Mouse (Mus musculus) olfactory bulb, adult 2 months (tissue): ENCODE measurements at regions not wholly inside any gene's neighbourhood (a gene's known extent, or its start where the extent isn't known, plus 50 kb on each side); places are given as distances from the start of the nearest gene placed in this dataset.

Source experiments
- H3K27ac ChIP-seq: fragments of 200-500 bp; 2 replicates; pipeline ENCODE4 v1.5.1; 2012; ENCODE audit warnings: low read depth, low read length; ENCODE audit not compliant: insufficient read depth
- H3K4me1 ChIP-seq: fragments of 200-500 bp; 2 replicates; pipeline ENCODE4 v1.6.1; 2012; ENCODE audit warnings: low read length; ENCODE audit not compliant: control insufficient read depth, insufficient read depth
- H3K4me3 ChIP-seq: fragments of 200-500 bp; 2 replicates; pipeline ENCODE4 v1.5.1; 2012; ENCODE audit warnings: mild to moderate bottlenecking, low read depth, low read length, moderate library complexity; ENCODE audit not compliant: insufficient read depth
- CTCF ChIP-seq: fragments of 200-500 bp; IDR thresholded peaks from 2 replicates; pipeline ENCODE4 v1.5.1; 2012; ENCODE audit warnings: low read depth, mild to moderate bottlenecking, low read length, moderate library complexity; ENCODE audit not compliant: insufficient read depth
- POLR2A ChIP-seq: fragments of 200-500 bp; IDR thresholded peaks from 2 replicates; pipeline ENCODE4 v1.6.1; 2012; ENCODE audit warnings: mild to moderate bottlenecking, low read depth, low read length, moderate library complexity; ENCODE audit not compliant: insufficient read depth
- WGBS: fragments of 180-500 bp; shearing (Covaris S2); methylation state at CpG from one replicate; pipeline ENCODE4 v1.1.7; 2018; 5-methylcytosine and 5-hydroxymethylcytosine counted together

DNA sequence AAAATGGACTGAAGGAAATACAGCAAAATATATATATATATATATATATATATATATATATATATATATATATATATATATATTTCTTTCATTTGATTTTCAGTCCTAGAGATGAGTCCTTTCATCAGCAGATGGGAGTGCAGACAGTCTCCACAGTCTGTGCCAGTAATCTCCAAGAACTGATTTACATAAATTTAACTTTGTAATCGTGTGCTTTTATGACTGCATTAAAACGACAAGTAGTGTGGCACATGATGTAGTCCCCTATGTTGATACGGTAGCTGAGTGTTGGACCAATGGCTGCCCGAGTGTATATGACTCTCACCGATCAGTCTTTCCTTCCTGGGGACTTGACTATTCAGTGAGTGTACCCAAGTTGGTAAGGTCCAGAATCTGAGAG is 378.2 kb upstream of the Tmpo start:
- H3K4me1 ChIP-seq = no peaks in the 10 kb centered on the region
- H3K4me3 ChIP-seq = no peak overlapping the region
- H3K27ac ChIP-seq = no peak overlapping the region
- 78% methylated on average over 5 of the region's 5 CpGs for WGBS
- no peak for TF ChIP-seq POLR2A
- TF ChIP-seq CTCF = no peak

DNA sequence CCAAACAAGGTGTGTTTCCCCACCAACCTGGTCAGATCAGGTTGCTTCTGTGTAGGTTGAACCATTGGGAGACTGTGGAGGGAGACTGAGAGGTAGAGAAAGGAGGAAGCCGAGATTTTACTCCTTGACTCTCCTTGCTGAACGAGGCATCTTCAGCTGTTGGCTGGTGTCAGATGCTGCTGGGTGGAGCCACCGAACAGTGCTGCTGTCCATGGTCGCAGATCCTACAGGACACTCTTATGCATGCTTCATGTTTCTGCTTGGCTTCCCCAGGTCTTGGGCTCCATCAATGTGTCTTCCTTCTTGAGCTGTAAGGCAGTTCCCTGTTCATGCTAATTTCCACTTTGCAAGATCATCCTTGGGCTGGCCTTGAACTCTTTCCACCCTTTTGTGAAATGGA is 367.0 kb upstream of the Tmpo start:
- H3K4me3 ChIP-seq = no peak overlapping the region
- TF ChIP-seq CTCF (no peak), POLR2A (no peak)
- H3K4me1 ChIP-seq = no peaks in the 10 kb centered on the region
- no peak overlapping the region for H3K27ac ChIP-seq
- 84% methylated on average over 4 of the region's 4 CpGs for WGBS

DNA sequence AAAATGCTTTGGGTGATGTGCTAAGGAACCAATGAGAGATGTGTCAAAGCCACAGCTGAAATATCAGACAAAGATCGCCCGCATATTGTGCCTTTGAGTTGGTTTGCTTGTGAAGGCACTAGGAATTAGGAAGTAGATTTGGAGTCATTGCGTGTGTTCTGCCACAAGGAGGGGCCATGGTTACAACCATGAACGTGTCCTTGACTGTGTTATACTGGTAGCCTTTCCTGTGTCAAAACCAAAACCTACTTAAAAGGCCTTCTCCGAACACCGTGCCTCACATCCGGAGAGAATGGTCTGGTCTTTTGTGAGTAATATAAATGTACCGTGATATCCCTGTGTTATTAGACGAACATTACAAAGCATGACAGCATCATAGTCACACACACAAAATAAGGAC is 365.0 kb upstream of the Tmpo start:
- no peaks in the 10 kb centered on the region for H3K4me1 ChIP-seq
- WGBS = 15% methylated on average over 9 of the region's 9 CpGs
- TF ChIP-seq POLR2A = no peak
- TF ChIP-seq CTCF = no peak
- no peak overlapping the region for H3K27ac ChIP-seq
- H3K4me3 ChIP-seq = no peak overlapping the region

DNA sequence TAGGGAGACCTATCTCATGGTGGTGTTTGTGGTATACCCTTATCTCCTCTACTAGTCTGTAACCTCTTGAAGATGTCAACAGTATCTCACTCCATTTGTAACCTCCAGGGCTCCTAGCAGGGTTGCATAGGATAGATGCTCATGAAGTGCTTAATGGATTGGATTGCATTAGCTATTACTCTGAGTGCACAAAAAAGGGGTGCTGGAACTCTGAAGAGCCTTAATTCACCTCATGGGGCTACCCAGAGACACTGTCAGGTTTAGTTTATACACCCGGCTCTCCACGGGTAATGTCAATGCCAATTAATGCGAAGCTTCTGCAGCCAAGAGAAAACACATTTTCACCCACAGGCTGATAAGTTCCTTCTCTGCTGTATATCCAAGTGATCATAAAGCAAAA is 364.3 kb upstream of the Tmpo start:
- Histone ChIP-seq H3K4me3 (no peak overlapping the region), H3K27ac (no peak overlapping the region), H3K4me1 (no peaks in the 10 kb centered on the region)
- TF ChIP-seq POLR2A = no peak
- no peak for TF ChIP-seq CTCF
- WGBS = 97% methylated on average over 3 of the region's 3 CpGs

GRCm38 (mm10) chr10:91543167-91543918 is 362.2 kb upstream of the Tmpo start:
- H3K4me3 ChIP-seq = no peak overlapping the region
- TF ChIP-seq CTCF (no peak), POLR2A (no peak)
- 97% methylated on average over 3 of the region's 3 CpGs for WGBS
- H3K4me1 ChIP-seq = no peaks in the 10 kb centered on the region
- H3K27ac ChIP-seq = no peak overlapping the region

- 56% methylated on average over 9 of the region's 9 CpGs for WGBS
- Histone ChIP-seq H3K4me3 (no peak overlapping the region), H3K27ac (no peak overlapping the region), H3K4me1 (no peaks in the 10 kb centered on the region)
- TF ChIP-seq POLR2A (no peak), CTCF (no peak)
Measured at GRCm38 (mm10) chr10:91542201-91542604, 361.1 kb upstream of the Tmpo start.

DNA sequence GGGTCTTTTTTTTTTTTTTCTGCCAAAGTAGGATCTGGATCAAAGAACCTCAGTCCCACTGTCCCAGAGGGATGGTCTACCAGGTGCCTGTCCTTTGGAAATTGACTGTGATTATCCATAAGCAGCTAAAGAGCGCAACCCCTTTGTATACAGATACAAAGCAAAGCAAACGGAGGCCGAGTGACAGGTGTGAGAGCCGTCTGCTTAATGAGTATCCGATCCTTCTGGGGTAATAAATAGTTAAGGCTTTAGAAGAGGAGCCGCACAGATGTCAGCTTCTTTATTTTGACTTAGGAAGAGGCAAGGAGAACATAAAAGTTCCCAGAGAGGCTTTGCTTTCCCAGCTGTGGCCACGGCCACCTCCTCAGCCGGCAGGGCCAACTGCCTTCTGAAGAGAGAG is 356.1 kb upstream of the Tmpo start:
- Histone ChIP-seq H3K4me3 (no peak overlapping the region), H3K27ac (no peak overlapping the region), H3K4me1 (no peaks in the 10 kb centered on the region)
- no peak for TF ChIP-seq POLR2A
- no peak for TF ChIP-seq CTCF
- 58% methylated on average over 8 of the region's 8 CpGs for WGBS

DNA sequence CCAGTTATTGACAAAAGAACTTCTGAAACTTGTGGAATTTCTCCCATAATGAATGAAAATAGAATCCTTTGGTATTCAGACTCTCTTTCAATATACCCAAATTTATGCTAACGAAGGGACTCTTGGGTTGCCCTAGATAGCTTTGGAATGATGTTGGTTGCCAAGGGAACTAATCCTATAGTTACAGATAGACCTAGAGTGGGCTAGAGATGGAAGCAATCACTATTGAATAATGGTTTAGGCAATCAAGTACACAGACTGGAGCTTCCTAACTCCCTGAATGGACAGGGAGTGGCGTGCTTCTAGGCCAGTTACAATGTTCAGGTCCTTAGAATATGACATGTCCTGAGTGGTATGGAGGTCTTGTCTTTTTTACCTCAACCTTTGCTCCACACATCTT is 354.3 kb upstream of the Tmpo start:
- WGBS = 65% methylated on average over 2 of the region's 2 CpGs
- Histone ChIP-seq H3K4me3 (no peak overlapping the region), H3K27ac (no peak overlapping the region), H3K4me1 (no peaks in the 10 kb centered on the region)
- TF ChIP-seq CTCF = no peak
- no peak for TF ChIP-seq POLR2A

GRCm38 (mm10) chr10:91528305-91528704 is 347.2 kb upstream of the Tmpo start:
- H3K4me3 ChIP-seq = no peak overlapping the region
- 91% methylated on average over 2 of the region's 2 CpGs for WGBS
- no peak for TF ChIP-seq POLR2A
- no peak for TF ChIP-seq CTCF
- H3K4me1 ChIP-seq = no peaks in the 10 kb centered on the region
- no peak overlapping the region for H3K27ac ChIP-seq

GRCm38 (mm10) chr10:91521168-91521567 is 340.1 kb upstream of the Tmpo start:
- Histone ChIP-seq H3K27ac (no peak overlapping the region), H3K4me1 (no peaks in the 10 kb centered on the region), H3K4me3 (no peak overlapping the region)
- TF ChIP-seq POLR2A = no peak
- no peak for TF ChIP-seq CTCF
- 85% methylated on average over 2 of the region's 2 CpGs for WGBS
